Mouse (Mus musculus) limb, embryonic 13.5 days (tissue): ENCODE results near the gene Ctdsp2. TPM values are rescaled to one million over a fixed set of nuclear protein-coding genes. Genes with fewer than 3 reads are reported as not detected.

ENCODE experiments used
- ATAC-seq: fragments of 200-750 bp; cut with Nextera tagmentation; 2 replicates; pipeline ENCODE4 v1.8.0; 2017; ENCODE audit warnings: low read depth, moderate number of reproducible peaks, moderate TSS enrichment; ENCODE audit not compliant: low FRiP score
- H3K27ac ChIP-seq: fragments of 300-500 bp; sonication (generic); 2 replicates; pipeline ENCODE4 v1.5.1; 2015; ENCODE audit warnings: inconsistent platforms, mild to moderate bottlenecking, moderate library complexity
- H3K27me3 ChIP-seq: fragments of 300-500 bp; sonication (generic); 2 replicates; pipeline ENCODE4 v1.6.1; 2015; ENCODE audit warnings: mild to moderate bottlenecking, inconsistent platforms
- H3K36me3 ChIP-seq: fragments of 300-500 bp; sonication (generic); 2 replicates; pipeline ENCODE4 v1.6.1; 2015; ENCODE audit warnings: inconsistent platforms, mild to moderate bottlenecking, moderate library complexity
- H3K4me1 ChIP-seq: fragments of 300-500 bp; sonication (generic); 2 replicates; pipeline ENCODE4 v1.6.1; 2015; ENCODE audit warnings: inconsistent platforms
- H3K4me2 ChIP-seq: fragments of 300-500 bp; sonication (generic); replicated peaks from 2 replicates; pipeline ENCODE4 v1.6.1; 2015; ENCODE audit warnings: inconsistent platforms, mild to moderate bottlenecking, moderate library complexity
- H3K4me3 ChIP-seq: fragments of 300-500 bp; sonication (generic); 2 replicates; pipeline ENCODE4 v1.5.1; 2015; ENCODE audit warnings: moderate library complexity, mild to moderate bottlenecking, inconsistent platforms
- H3K9ac ChIP-seq: fragments of 300-500 bp; sonication (generic); 2 replicates; pipeline ENCODE4 v1.6.1; 2015; ENCODE audit warnings: mild to moderate bottlenecking, inconsistent platforms
- H3K9me3 ChIP-seq: fragments of 300-500 bp; sonication (generic); 2 replicates; pipeline ENCODE4 v1.6.1; 2016; ENCODE audit warnings: inconsistent platforms
- WGBS: fragments of 180-500 bp; shearing (Covaris S2); methylation state at CpG from one replicate; pipeline ENCODE4 v1.1.7; 2015; 5-methylcytosine and 5-hydroxymethylcytosine counted together
- polyA plus RNA-seq: library from polyadenylated mRNA; unstranded; fragments of >200 nt; fragmentation: Nextera tagmentation; extraction: Ambion mirVana; gene quantifications from 2 replicates; pipeline ENCODE4 v1.2.1, GENCODE M21; 2015

The Ctdsp2 gene
- polyA plus RNA-seq, 1 experiment from 2014 or later = 78.9 TPM

DNA sequence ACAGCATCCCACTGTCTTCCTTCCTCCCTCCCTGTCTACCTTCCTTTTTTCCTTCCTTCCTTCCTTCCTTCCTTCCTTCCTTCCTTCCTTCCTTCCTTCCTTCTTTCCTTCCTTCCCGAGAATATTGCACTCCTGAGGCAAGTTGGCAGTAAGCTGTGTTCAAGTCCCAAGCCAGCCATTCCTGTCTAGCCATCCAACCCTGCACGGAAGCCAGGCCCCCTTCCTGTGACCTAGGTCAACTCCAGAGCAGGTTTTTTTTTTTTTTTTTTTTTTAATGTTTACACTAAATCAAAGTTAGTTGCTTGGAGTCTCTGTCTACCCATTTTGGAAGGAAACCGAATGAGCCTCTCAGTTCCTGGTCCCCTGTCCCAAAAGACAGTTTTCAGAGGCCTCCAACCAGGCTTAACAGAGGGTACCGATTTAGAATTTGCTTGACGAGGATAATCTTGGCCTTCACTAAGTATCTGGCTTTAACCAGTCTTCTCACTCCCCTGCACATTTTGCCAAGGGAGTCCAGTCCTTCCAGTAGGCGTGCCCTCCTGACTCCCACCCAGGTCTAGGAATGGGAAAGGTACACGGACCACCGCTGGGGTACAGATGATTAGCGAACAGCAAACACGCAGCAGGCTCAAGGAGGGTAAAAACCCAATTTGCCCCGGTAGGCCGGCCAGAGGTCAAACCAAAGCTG is 7.0 kb upstream of the Ctdsp2 start:
- WGBS = 10% methylated on average over 12 of the region's 12 CpGs
- Histone ChIP-seq H3K27ac (peak overlapping the region; percentile 86), H3K9me3 (no peaks in the 10 kb centered on the region), H3K4me3 (no peak overlapping the region), H3K9ac (peak overlapping the region; percentile 19; the same call in 1 of the 2 replicates), H3K4me2 (peak overlapping the region; percentile 51), H3K4me1 (peaks cover 39% of the 10 kb centered on the region), H3K27me3 (no peaks in the 10 kb centered on the region), H3K36me3 (no peaks in the 10 kb centered on the region)
- ATAC-seq = peak; percentile 13; the same call in 1 of the 2 replicates

DNA sequence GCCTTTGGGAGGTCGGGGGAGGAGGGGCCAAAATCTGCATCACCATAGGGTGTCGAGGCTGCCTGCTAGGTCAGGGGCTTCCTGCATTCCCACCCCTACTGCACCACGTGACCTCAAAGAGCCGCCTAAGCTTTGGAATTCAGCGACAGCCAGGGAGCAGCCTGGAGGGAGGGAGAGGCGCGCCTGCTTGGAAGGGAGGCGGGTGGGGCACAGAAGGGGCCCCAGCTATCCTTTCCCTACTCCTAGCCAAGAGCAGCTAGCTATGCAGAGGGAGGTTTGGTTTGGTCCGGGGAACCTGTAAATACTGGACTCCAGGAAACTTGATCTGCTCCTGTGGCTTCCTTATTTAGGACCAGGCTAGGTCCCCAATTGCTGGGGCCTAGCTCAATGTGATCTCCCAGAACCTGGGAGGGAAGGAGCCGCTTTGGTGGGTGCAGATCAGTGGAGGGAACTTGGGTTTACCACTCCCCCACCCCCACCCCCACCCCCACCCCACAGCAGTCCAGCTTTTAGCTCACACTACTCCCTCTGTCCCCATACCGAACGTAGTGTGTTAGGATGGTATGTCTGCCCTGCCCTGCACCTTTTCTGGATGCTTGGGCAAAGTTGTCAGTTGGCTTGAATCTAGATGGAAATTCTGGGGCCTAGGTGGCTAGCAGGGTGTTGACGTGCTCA is 6.3 kb upstream of the Ctdsp2 start:
- Histone ChIP-seq H3K27ac (peak overlapping the region; percentile 86), H3K9me3 (no peaks in the 10 kb centered on the region), H3K4me2 (peak overlapping the region; percentile 51), H3K4me1 (peaks cover 39% of the 10 kb centered on the region), H3K4me3 (0 out of 2 replicates have a peak overlapping the region, but pooled peaks have one; percentile 5), H3K36me3 (no peaks in the 10 kb centered on the region), H3K27me3 (no peaks in the 10 kb centered on the region), H3K9ac (peak overlapping the region; percentile 20; the same call in 1 of the 2 replicates)
- WGBS = 9% methylated on average over 13 of the region's 13 CpGs
- peak; percentile 89 for ATAC-seq

DNA sequence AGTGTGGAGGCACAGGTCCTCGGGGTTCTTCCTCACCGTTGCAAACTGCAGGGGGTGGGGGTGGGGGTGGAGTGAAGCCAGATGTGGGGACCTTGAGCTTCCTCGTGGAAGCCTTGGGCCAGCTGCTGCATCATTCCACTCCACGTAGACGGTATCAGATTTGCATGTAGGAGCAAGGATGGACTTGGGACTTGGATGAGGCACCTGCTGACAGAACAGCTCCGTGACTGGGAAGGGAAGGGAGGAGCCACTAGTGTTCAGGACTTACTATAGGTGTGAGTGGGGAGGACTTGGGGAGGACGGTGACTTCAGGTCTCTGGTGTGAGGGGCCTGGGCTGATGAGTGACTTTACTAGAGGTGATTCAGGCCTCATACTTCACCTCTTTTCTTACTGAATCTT is 5.5 kb upstream of the Ctdsp2 start:
- H3K4me3 ChIP-seq = no peak overlapping the region
- H3K9me3 ChIP-seq = no peaks in the 10 kb centered on the region
- H3K4me2 ChIP-seq = peak overlapping the region; percentile 51; the same call in 1 of the 2 replicates
- H3K27me3 ChIP-seq = no peaks in the 10 kb centered on the region
- no peak for ATAC-seq
- peak overlapping the region; percentile 86 for H3K27ac ChIP-seq
- H3K4me1 ChIP-seq = peaks cover 45% of the 10 kb centered on the region
- WGBS = 21% methylated on average over 7 of the region's 7 CpGs
- H3K36me3 ChIP-seq = no peaks in the 10 kb centered on the region
- H3K9ac ChIP-seq = peak overlapping the region; percentile 20; the same call in 1 of the 2 replicates

DNA sequence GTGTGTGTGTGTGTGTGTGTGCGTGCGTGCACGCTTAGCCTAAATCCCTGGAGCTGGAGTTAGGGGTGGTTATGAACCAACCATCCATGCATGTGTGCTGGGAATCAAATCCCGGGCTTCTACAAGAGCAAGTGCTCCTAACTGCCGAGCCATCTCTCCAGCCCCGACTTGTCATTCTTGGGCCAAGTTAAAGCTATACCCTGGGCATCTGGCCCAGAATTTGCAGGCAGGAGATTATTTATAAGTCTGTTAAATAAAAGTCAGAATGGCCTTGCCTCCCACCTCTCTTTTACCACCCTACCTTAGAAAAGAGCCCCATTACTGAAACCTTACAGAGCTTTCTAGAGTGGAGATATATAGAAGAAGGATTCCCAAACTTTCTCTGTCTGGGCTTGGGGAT is 2.8 kb upstream of the Ctdsp2 start:
- Histone ChIP-seq H3K4me1 (peaks cover 45% of the 10 kb centered on the region), H3K9me3 (no peaks in the 10 kb centered on the region), H3K27me3 (no peaks in the 10 kb centered on the region), H3K4me2 (no peak overlapping the region), H3K4me3 (no peak overlapping the region), H3K27ac (no peak overlapping the region), H3K36me3 (no peaks in the 10 kb centered on the region), H3K9ac (no peak overlapping the region)
- WGBS = 89% methylated on average over 6 of the region's 6 CpGs
- no peak for ATAC-seq

DNA sequence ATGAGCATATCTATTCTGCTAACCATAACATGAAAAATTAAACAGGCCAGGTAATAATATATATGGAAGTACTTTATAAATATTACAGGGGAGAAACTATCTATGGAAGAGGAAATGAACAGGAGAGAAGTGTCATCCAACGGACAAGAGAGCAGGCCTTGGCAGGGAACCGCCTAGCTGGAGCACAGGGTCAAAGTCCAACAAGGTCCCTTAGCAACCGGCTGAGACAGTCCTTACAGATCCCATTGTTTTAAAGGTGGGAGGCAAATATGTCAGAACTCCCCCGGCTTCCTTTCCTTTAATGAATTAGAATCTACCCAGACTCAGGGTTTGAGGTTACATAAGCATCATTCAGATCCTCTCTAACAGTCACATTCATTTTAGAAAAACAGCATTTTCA is 1.4 kb upstream of the Ctdsp2 start:
- WGBS = 79% methylated on average over 4 of the region's 4 CpGs
- Histone ChIP-seq H3K9ac (no peak overlapping the region), H3K4me2 (no peak overlapping the region), H3K27me3 (no peaks in the 10 kb centered on the region), H3K4me1 (peaks cover 45% of the 10 kb centered on the region), H3K27ac (no peak overlapping the region), H3K36me3 (no peaks in the 10 kb centered on the region), H3K9me3 (no peaks in the 10 kb centered on the region), H3K4me3 (no peak overlapping the region)
- ATAC-seq = no peak

DNA sequence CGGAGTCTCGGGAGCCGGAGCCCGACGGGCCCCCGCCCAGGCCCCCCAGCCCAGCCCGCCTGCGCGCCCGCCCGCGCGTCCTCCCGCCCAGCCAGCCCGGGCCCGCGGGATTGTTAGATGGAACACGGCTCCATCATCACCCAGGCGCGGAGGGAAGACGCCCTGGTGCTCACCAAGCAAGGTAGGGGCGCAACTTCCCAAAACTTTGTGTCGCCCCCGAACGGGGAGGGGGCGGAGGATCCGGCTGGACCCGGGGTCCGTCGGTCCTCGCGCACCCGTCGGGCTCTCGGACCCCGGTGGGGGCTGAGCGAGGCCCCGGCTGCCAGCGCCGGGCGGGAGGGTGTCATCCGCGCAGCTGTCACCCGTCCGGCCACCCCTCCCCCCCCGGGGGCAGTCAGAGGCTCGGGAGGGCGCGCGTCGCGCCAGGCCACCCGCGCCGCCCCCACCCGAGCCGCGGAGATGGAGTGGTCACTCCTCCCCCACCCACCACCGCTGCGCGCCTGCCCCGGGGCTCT is 661 bp downstream of the Ctdsp2 start:
- WGBS = 0% methylated on average over 47 of the region's 62 CpGs

DNA sequence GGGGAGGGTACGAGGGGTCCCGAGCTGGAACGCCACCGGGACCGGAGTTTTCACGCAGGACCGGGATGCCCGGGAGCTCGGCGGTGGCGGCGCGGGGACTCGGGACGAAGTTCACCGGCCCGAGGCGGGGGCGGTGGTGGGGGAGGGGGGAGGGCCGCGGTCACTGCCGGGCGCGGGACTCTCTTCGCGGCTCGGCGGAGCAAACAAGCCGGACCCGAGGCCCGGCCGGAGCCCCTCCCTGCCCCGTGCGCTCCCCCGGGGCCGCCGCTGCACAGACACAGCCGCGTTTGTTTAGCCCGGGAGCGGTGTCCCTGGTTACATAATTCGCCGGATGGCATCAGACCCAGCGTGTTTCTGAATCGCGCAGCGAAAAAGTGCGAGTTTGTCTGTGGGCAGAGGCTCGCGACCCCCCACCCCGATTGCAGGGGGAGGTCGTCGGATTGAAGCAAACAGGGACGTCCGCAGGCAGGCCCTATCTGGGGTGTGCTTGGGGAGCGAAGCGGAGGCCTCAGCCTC is 1.2 kb downstream of the Ctdsp2 start:
- H3K36me3 ChIP-seq = peaks cover 14% of the 10 kb centered on the region; the same call in 1 of the 2 replicates
- H3K9me3 ChIP-seq = no peaks in the 10 kb centered on the region
- peak overlapping the region; percentile 99 for H3K4me2 ChIP-seq
- no peaks in the 10 kb centered on the region for H3K27me3 ChIP-seq
- ATAC-seq = no peak
- H3K4me1 ChIP-seq = peaks cover 57% of the 10 kb centered on the region
- H3K4me3 ChIP-seq = peak overlapping the region; percentile 96
- under 1% methylated on average over 55 of the region's 57 CpGs for WGBS
- H3K27ac ChIP-seq = peak overlapping the region; percentile 100
- H3K9ac ChIP-seq = peak overlapping the region; percentile 99

More for the DNA sequence above, 661 bp downstream of the Ctdsp2 start:
- Histone ChIP-seq H3K9ac (peak overlapping the region; percentile 99), H3K36me3 (peaks cover 13% of the 10 kb centered on the region; the same call in 1 of the 2 replicates), H3K4me3 (peak overlapping the region; percentile 96), H3K27ac (peak overlapping the region; percentile 100), H3K4me2 (peak overlapping the region; percentile 99), H3K27me3 (no peaks in the 10 kb centered on the region), H3K4me1 (peaks cover 51% of the 10 kb centered on the region), H3K9me3 (no peaks in the 10 kb centered on the region)
- no peak for ATAC-seq

DNA sequence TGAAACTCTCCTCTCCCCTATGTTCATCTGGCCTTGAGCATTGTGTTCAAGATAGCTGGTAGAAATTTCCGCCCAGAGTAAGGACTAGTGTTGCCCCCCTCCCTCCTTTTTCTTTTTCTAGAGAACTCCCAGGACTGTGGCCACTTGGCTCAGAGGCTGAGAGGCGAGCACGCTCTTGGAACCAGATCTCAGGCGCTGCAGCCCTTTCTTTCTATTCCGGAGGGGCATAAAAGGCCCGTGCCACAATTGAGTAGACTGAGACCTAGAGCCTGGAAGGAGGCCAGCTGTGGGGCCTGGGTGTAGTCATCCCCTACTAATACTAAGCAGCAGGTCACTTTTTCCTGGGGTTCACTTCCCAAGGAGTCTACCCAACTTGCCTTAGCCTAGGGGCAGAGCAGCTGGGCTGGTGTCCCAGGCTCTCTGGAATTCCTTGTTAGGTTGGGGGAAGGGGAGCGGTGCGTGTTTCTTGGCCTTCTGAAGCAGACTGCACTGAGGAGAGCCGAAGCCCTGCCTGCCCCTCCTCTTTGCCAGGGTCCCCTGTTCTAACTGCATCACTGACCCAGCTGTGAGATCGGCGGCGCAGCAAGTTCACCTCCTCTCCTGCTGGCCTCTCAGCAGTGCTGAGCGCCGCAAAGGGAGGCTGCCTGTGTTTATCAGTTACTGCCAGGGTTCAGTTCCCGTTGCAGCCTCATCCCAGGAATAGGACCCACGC is 1.9 kb downstream of the Ctdsp2 start:
- Histone ChIP-seq H3K9me3 (no peaks in the 10 kb centered on the region), H3K4me3 (peak overlapping the region; percentile 96), H3K27ac (peak overlapping the region; percentile 100), H3K36me3 (peaks cover 17% of the 10 kb centered on the region; the same call in 1 of the 2 replicates), H3K4me1 (peaks cover 61% of the 10 kb centered on the region), H3K27me3 (no peaks in the 10 kb centered on the region), H3K4me2 (peak overlapping the region; percentile 99), H3K9ac (peak overlapping the region; percentile 99)
- under 1% methylated on average over 16 of the region's 16 CpGs for WGBS
- no peak; the same call in 1 of the 2 replicates for ATAC-seq

DNA sequence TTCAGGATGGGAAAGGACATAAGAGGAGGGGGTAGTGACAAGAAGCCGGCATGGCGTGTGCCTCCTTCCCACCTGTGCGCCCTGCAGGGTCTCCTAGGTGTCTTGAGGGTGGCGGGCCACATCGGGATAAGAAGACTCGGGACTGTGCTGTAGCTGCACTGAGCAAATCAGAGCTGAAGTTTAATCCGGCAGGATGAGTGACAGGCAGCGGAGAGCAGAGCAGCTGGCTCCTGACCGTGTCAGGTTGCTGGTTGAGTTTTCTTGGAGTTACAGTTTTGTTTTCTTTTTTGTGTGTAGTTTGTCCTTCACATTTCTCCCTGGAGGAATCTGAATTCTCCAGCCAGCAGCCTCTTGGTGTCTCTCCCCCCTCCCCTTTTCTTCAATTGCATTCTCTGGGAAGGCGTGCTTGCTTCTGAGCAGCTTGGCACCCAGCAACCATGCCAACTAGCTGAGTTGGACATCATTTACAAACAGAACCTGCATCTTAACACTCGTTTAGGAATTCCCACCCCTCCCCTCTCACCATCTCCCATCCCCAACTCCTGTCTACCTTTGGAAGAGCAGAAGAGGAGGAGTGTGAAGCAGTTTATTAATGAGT is 2.5 kb downstream of the Ctdsp2 start:
- Histone ChIP-seq H3K4me3 (peak overlapping the region; percentile 96), H3K27ac (peak overlapping the region; percentile 100), H3K36me3 (peaks cover 17% of the 10 kb centered on the region; the same call in 1 of the 2 replicates), H3K9me3 (no peaks in the 10 kb centered on the region), H3K4me1 (peaks cover 63% of the 10 kb centered on the region), H3K4me2 (peak overlapping the region; percentile 99), H3K9ac (peak overlapping the region; percentile 99), H3K27me3 (no peaks in the 10 kb centered on the region)
- no peak for ATAC-seq
- WGBS = 9% methylated on average over 11 of the region's 11 CpGs

DNA sequence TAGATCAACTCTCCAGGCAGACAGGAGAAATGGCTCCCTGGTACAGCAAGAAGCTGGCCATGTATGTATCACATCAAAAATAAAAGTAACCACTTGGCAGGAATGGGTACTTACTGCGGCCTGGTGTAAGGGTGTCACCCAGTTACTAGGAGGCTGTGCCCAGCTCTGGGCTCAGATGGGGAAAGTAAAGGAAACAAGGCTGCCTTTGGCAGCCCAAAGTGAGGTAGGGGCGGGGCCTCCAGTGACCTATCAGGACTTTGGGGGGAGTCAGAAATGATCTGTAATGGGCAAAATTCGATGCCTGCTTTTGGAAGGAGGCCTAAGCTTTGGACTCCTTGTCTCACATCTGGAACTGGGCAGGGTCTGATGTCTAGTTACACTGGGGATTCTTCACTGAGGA is 3.2 kb downstream of the Ctdsp2 start:
- peaks cover 69% of the 10 kb centered on the region for H3K4me1 ChIP-seq
- peaks cover 17% of the 10 kb centered on the region; the same call in 1 of the 2 replicates for H3K36me3 ChIP-seq
- H3K4me3 ChIP-seq = peak overlapping the region; percentile 96
- H3K9ac ChIP-seq = peak overlapping the region; percentile 99
- H3K27ac ChIP-seq = no peak overlapping the region
- no peaks in the 10 kb centered on the region for H3K9me3 ChIP-seq
- 51% methylated on average over 3 of the region's 3 CpGs for WGBS
- H3K4me2 ChIP-seq = peak overlapping the region; percentile 99
- no peaks in the 10 kb centered on the region for H3K27me3 ChIP-seq
- no peak for ATAC-seq

DNA sequence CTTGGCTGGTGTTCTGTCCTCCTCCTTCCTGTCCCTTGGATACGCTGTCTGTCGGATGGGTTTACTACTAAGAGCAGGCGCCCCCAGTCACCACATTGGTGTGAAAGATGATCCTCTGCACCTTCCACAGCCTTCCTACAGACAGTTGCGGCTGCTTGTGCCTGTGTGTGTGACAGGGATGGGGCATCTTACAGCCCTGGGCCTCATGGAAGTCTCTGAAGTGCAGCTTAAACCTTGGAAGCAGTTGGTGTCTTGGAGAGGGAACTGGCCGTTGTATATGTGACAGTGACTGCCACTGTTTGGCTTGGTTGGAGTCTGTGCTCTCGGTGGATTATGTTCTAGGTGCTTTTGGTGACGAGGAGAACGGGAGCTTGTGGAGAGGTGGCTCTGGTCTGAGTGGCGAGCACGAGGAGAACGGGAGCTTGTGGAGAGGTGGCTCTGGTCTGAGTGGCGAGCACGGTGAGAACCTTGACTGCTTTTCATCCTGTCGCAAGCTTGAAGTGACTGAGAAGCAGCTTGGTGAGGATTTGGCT is 4.7 kb downstream of the Ctdsp2 start:
- Histone ChIP-seq H3K4me1 (peaks cover 77% of the 10 kb centered on the region), H3K27ac (peak overlapping the region; percentile 23), H3K36me3 (peaks cover 18% of the 10 kb centered on the region; the same call in 1 of the 2 replicates), H3K4me3 (peak overlapping the region; percentile 96), H3K27me3 (no peaks in the 10 kb centered on the region), H3K4me2 (peak overlapping the region; percentile 99), H3K9me3 (no peaks in the 10 kb centered on the region), H3K9ac (peak overlapping the region; percentile 99)
- no peak for ATAC-seq
- WGBS = 40% methylated on average over 14 of the region's 14 CpGs
